Mouse (Mus musculus): ENCODE measurements around the gene Sost.
"Not testable (repeated sequence)": the region's sequence is repeated elsewhere in the genome, so short reads cannot be mapped to it uniquely, and the experiment has no call there.

The Sost gene

DNA sequence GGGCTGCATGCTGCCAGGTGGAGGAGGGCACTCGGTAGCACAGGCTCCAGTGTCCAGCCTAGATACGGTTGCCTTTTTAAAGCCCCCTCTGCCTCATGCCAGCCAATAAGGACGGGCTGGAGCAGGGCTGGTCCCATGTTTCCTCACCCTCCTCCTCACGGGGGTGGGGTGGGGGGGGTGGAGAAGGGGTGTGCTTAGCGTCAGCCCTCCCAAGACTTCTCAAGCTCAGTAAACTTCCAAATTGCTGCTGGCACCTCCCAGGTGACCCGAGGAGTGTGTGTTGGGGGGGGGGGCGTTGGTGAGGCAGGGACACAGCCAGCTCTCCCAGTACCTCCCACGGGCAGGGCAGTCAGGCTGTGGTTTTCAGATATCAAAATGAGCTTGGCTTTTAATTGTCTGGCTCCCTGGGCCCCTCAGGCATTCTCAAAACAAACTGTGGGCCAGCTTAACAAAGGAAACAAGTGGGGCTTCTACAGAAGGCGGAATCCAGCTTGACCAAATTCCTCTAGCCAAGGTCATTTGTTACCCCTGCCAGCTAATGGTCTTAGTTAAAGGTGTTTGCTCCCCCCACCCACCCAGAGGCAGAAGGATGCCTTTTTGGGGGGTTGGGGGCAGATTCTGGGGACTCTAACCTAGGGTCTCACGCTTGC is at the start of gene Sost:
Gene Sost, minus strand, starts transcription at position 51 of the 650 bp plus-strand sequence.
- DNase-seq (ENCODE audit: low spot score), result no peak

DNA sequence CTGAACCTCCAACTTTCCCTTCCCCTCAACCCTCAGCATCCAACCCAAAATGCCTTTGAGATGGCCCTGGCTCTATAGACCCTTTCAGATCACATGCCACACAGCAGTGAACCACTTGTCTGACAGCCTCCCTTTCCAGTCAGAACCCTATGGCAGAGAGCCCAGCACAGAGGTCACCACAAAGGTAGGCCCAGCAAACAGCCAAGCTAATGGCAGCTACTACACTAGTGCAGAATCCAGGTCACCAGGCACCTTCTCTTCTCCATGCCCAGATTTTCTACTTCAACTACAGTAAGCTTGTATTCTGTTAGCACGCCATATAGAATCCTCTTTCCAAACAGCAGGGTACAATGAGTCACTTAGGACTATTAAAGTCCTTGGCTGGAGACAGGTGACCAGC is 49.3 kb upstream of the Sost start:
- no peak for DNase-seq (ENCODE audit: low spot score)

DNA sequence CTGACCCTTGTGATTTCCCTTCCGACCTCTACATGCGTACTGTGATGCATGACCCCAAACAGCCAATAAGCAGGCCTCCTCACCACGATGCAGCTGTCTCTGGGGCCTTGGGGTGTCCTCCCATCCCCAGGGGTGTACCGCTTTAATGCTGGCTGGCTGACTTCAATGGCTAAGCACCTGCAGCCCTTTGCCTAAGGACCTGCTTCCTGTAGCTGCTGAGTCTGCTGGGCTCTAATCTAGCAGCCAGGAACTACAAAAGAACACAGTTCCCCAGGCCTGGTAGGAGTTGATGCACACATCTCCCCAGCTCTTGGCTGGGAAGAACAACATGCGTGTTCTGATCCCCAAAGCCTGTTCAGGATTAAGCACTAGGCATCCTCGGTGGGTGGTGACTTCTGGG is 48.7 kb upstream of the Sost start:
- no peak for DNase-seq (ENCODE audit: low spot score)

DNA sequence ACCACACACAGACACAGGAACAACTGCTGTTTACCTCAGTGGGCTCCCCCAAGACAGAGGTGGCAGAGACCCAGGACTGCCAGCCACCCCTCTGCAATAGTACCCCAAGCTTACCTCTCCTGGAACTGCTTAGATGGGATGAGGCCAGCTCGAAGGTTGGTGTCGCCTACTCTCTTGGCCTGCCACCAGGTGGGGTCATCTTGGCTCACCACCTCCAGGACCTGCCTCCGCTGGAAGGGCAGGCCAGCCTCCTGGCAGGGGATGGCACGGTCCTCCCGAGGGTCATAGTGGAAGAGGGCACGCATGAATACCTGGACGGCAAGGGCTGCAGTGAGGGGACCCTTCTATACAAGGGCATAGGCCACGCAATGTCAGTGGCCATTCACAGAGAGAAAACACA is 46.4 kb upstream of the Sost start:
- DNase-seq (ENCODE audit: low spot score), result no peak

DNA sequence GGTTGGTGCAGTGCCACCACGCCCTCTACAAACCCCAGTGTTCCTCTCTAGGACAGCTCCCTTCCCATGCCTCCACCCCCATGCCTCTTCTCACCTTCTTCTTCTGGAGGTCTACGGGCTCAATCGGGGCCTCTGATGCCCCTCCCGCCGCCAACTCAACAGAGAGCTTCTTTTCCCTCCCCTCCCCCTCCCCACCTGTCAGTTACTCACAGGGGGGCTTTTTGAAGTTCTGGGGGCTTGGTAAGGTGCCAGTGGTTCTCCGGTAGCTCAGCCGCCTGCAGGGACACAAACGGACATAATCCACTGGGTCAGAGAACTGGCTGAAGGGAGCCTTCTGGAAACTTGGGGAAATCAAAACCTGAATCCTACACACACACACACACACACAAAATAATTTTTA is 44.7 kb upstream of the Sost start:
- no peak for DNase-seq (ENCODE audit: low spot score)

DNA sequence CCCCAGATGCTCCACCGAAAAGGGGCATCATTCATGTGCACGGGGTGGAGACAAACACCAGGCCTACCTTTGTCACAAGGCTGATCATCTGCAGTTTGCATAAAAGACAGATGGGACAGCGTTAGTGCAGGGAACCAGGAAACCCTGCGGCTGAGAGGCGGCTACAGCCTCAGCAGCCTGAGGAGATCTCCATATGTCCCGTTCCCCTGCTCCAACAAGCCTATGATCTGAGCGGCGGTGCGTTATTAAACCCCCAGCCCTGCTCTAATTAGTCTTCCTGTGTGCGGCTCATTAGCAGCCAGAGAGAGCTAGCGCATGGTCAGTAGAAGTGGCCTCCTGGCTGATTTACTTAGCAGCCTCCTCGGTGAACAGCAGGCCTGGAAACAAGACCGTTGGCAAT is 43.3 kb upstream of the Sost start:
- DNase-seq (ENCODE audit: low spot score), result no peak

DNA sequence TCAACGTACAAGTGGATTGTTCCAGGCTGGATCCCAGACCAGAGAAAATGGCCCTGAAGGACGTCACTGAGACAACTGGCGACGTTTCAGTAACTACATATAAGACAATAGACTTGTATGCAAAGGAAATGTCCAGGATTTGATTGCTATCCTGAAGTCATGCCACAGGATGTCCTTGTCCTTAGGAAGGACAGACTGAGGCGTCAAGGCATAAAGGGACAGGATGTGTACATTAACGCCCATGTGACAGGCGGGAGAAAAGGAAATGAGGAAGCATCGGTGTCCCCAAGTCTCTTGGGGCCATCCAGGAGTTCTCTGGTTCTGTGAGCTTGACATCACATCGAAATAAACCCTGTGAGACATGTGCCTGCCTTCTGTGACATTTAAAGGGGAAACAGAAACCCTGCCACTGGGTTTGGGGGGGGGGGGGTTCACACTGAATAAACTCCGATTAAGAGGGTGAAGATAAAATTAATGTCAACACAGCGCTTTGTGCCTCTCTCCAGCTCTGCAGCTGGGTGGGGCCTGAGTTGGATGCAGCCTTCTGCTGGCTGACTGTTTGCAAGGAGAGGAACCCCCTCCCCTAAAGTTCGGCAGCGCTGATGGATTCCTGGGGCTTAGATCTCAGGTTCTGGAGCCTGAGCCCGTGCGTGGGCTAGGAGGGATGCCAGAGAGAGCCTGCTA is 42.3 kb upstream of the Sost start:
- no peak for DNase-seq (ENCODE audit: low spot score)

DNA sequence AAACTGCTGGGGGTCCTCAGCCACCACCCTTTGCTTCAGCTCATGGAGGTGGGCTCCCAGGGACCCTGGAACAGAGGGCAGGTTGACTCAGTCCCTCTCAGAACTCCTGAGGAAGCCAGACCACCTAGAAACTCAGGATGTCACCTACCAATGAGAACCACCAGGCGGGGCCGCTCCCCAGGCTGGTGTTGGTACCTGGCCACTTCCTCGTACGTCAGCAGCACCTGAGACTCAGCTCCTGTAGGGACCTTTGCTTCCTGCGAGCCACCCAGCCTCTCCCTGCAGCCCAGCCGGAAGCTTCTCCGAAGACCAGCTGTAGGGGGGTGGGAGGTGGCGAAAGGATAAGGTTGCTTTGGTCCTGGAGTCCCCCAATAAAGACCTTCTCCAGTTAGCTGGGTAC is 41.6 kb upstream of the Sost start:
- no peak for DNase-seq (ENCODE audit: low spot score)

DNA sequence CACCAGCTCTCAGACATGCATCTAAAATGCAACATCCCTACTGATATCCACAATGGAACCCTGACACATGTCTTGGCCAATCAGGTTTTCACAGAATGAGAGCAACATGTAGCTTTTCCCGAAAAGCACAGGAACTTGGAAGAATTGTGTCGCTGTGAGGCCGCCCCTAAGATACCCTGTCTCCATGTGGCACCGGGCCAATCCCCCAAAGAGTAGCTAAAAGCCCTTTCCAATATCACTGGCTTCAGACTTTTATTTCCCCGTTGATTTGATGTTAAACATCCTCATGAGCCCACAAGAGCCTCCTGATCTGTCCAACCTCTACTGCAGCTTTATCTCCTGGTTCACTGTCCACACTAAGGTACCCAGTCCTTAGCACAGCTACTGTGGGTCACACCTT is 39.9 kb upstream of the Sost start:
- DNase-seq (ENCODE audit: low spot score), result no peak

DNA sequence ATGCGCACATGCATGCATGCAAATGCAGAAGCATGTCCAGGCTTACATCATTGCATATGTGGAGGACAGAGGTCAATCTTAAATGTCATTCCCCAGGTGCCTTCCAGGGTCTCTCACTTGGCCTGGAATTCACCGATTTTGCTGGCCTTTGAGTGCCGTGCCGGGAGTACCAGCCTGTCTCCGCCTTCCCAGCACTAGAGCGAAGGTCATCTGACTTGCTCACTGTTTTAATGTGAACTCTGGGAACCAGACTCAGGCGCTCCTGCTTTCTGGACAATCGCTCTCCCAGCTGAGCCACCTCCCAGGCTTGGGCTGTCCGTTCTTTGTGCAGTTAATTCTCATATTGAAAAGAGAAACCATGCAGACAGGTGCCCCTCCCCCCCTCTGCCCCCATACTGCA is 39.5 kb upstream of the Sost start:
- DNase-seq (ENCODE audit: low spot score), result no peak

DNA sequence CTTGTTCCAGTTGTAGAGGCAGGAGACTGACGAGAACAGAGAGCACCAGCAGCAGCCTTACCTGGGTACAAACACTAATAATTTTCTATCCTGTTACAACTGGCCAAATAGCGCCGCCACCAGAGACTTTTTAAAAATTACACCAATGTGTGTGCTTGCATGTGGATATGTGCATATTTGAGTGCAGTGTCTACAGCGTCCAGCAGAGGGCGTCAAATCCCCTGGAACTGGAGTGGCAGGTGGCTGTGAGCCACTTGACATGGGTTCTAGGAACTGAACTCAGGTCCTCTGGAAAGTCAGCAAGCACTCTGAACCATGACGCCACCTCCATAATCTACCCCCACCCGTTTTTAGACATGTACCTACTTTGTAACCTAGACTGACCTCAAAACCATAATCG is 37.4 kb upstream of the Sost start:
- DNase-seq (ENCODE audit: low spot score), result no peak

DNA sequence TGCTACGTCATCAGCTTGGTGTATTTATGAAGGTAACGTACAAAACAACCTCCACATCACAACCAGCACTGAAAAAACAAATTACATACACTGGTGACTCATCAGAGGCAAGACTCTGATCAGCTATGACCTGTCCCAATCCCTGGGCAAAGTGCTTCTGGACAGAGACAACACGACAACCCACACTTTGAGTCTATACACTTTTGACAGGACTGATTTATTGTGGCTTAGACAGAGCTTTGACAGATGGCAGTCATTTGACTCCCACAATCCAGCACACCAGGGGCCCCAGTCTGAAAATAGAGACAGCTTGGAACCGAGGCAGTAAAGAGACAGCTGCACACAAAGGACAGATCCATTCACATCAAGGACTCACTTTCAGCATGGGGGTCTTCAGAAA is 32.7 kb upstream of the Sost start:
- DNase-seq (ENCODE audit: low spot score), result no peak

DNA sequence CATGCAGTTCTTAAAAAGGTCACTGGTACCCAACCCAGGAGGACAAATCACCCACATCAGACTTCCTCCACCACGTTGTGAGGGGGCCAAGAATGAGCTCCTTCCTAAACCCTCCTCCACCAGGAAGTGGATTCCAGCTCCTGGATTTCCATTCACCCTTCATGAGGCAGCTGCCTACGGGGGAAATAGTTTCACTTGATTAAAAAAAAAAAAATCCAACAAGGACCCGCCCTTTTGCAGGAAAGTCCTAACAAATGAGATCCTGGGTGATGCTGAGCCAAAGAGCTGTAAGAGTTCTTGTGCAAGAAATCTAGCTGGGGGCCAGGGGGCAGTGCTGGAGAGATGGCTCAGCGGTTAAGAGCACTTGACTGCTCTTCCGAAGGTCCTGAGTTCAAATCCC is 31.4 kb upstream of the Sost start:
- DNase-seq (ENCODE audit: low spot score), result no peak

DNA sequence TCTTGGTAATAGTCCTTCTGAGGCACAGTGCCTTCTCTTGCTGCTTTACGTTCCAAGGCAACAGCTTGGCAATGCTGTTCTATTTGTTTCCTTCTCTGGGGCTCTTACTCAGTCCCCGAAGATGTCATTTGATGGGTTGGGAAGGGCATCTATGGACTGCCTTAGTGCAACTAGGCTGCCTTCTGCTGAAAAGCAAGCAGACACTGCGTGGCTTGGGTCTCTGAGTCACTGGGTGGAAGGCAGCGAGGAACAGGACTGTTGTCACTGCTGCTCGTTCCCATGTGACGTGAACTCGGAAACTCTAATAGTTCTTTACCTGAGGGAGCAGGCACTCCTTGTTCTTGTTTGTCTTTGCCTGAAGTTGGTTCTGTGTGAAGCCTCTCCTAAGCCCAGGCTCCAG is 29.1 kb upstream of the Sost start:
- DNase-seq (ENCODE audit: low spot score), result no peak

DNA sequence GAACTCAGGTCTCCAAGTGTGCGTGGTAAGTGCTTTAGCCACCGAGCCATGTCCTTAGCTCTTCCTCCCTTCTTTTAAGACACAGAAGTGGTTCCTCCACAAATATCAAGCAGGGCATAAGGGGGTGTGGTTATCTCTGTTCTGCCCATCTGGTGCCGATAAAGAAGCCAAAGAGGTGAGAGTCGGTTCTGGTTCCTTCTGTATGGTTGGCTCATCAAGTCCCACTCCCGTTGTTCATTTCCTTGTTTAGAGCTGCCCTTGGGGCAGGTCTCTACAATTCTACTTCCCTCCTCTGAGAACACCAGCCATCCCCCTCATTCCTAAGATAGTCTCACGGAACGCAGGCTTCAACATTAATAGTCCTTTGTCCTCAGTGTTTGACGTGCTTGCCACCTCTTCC is 27.3 kb upstream of the Sost start:
- peak; percentile 48 for DNase-seq (ENCODE audit: low spot score)

DNA sequence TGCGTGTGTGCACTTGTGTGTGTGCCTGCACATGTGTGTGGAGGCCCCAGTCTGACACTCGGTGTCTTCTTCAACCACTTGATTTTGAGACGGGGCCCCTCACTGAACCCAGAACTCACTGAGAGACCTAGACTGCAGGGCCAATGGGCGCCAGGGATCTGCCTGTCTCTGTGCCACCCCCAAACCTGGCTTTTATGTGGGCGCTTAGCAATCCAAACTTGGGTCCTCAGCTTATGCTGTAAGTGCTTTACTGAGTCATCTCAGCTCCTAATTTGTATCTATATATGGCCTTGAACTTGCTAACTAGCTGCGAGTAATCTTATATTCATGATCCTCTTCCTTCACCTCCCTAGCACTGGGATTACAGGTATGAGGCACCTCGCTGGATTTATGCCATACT is 25.6 kb upstream of the Sost start:
- no peak for DNase-seq (ENCODE audit: low spot score)

DNA sequence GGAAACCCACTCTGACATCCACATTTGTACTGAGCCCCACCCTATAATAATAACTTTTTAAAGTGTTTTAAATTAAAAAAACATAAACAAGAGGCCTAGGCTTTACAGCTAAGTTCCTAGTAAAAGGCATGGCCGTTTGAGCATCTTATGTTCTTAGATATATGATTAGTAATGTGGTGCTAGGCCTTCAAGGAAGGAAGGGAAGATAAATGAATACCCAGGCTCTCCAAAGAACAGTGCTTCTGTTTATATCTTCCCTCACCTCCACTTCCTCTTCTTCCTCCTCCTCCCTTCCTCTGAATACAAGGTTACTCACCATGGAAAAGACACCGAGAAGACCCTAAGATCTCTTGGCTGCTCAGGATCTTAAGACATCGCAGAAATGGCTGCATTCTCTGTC is 25.0 kb upstream of the Sost start:
- DNase-seq (ENCODE audit: low spot score), result no peak

DNA sequence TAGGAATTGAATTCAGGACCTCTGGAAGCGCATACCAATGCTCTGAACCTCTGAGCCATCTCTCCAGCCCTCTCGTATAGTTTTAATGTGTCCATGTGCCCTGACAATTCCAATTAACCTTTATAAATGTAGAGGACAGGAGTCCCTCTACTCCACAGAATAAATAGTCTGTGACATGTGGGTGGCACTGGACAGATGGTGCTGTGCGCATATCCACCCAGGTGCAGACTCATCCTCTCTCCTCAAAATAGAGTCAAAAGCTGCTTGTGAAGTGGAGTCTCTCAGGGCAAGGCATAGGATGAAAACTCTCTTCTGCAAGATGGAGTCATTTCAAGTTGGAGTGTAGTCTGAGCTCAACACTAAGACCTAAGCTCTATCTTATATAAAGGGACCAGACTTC is 23.4 kb upstream of the Sost start:
- no peak for DNase-seq (ENCODE audit: low spot score)

DNA sequence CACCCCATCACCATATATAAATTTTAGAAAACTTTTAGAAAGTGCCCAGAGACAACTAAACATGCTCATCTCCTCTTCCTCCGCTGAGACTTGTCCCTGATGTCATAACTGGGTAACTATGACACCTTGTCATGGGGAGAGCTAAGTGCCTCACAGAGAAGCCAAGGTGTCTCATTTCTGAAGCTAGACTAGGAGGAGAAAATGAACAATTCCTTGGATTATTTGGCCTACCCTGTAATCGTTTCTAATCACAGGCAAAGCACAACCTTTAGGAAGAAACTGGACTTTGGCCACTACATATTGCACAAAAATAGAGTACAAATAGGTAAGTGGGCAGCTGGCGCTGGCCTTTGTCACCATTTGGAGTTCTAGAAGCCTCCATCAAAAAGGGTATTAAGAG is 20.1 kb upstream of the Sost start, which contains the start of gene Dusp3:
Gene Dusp3, minus strand, starts transcription at position 101 of the 400 bp plus-strand sequence.
- DNase-seq (ENCODE audit: low spot score), result no peak

DNA sequence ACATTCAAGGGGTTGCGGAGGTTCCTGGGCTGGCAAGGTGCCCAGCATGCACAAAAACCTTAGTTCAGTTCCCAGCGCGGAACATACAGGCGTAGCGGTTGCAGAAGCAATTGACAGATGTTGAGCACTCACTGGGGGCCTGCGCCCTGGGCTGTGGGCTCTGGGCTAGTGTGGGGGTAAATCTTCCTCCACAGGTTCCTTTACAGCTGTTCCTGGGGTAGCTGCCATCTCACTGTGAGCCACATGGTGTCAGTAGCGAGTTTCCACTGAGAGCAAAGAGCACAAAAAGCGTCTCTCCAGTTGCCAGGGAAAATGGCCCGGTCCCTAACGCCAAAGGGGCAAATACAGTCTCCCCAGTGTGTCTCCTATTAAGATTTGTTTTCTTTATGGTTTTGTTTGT is 19.2 kb upstream of the Sost start:
- DNase-seq (ENCODE audit: low spot score), result peak; percentile 74

DNA sequence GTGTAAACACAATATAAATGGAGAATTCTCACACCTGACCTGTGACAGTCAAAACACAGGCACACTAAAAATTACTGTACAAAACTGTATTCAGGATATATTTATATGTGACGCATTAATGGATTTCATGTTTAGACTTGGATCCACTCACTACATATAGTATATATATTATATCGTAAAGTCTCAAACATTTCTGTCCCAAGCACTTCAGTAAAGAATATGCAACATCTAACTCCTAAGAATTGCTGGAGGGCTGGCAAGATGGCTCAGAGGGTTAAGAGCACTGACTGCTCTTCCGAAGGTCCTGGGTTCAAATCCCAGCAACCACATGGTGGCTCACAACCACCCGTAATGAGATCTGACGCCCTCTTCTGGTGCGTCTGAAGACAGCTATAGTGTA is 18.6 kb upstream of the Sost start:
- DNase-seq (ENCODE audit: low spot score), result not testable (repeated sequence)

DNA sequence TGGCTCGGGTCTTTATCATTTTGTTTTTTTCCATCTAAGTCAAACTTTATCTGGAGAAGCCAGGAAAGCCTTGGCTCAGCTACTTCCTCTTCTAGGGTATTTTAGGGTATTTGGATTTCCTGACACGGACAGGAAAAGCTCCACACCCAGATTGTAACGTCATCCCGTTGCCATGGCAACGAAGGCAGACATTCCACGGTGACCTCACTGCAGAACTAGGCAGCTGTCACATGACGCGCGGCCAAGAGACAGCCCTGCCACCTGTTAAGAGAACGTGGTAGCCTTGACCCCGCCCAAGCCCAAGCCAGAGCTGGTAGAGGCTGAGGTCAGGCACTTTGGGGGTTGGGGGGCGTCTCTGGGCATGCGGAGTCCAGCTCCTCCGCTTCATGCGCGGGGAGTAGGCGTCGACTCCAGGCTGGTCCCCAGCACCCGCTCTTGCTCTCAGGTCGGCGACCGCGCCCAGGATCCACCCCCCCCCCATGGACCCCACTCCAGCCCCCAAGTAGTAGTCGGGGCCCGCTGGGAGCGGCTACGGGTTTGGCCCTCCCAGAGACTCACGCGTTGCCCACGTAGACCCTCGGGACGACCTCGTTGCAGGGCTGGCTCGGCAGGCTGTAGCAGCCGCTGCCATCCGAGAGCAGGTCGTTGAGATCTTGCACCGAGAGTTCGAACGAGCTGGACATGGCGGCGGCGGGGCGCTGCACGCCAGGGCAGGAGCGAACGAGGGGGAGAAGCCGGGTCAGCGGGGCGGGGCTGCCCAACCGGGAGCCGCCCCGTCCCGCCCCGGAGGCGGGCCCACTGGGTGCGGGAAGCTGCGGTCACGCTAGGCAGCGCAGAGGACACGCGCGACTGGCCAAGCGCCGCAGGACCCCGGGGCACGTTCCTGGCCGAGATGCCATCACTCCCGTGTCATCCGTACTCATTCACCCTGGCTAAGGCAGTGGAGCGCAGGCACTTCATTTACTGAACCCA is 17.5 kb upstream of the Sost start, which contains the start of gene Cfap97d1:
Gene Cfap97d1, plus strand, starts transcription at position 226 of the 972 bp plus-strand sequence.
- peak; percentile 86 for DNase-seq (ENCODE audit: low spot score)

DNA sequence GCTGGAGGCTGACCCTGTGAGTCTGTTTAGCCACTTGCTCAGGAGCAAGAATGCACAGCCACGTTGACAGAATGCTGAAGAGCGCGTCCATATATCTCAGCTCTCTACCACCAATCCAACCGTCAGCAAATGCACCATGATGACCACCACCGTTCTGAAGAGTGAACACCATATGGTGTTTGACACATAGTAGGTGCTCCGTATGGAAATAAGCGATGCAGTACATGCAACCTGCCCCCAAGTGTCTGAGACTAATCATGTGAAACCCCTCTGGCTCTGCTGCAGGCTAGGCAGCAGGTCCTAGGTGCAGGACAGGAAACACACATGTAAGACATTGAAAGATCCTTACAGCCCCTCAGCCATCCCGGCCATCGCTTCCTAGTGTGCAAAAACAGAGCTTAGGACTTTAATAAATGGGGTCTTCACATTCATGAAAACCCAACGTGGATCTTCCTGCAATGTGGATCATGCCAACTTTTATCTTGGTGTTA is 16.7 kb upstream of the Sost start:
- DNase-seq (ENCODE audit: low spot score), result no peak

Data from testis, postnatal 14 days (tissue).